Mouse (Mus musculus): ENCODE data around the gene Zbtb37. TPM values are rescaled to one million over a fixed set of nuclear protein-coding genes. Genes with fewer than 3 reads are reported as not detected.
"Not testable (repeated sequence)": the region's sequence is repeated elsewhere in the genome, so short reads cannot be mapped to it uniquely, and the experiment has no call there.

Zbtb37 gene
- polyA plus RNA-seq, 1 experiment from 2014 or later = 8.7 TPM

- no peaks in the 10 kb centered on the region for H3K27me3 ChIP-seq (replicated peaks)
- H3K36me3 ChIP-seq = peaks cover 31% of the 10 kb centered on the region
- H3K4me2 ChIP-seq (replicated peaks) = no peak overlapping the region
- no peaks in the 10 kb centered on the region for H3K9me3 ChIP-seq
- no peak overlapping the region for H3K4me3 ChIP-seq
- H3K9ac ChIP-seq = no peak overlapping the region
- WGBS = 95% methylated on average over 3 of the region's 3 CpGs
- ATAC-seq (ENCODE audit: low FRiP score, low read depth) = no peak
- H3K4me1 ChIP-seq = peaks cover 7% of the 10 kb centered on the region
- H3K27ac ChIP-seq = no peak overlapping the region
Observed at GRCm38 (mm10) chr1:161030058-161030457, 4.6 kb downstream of the Zbtb37 start.

GRCm38 (mm10) chr1:161028427-161028826 is 6.2 kb downstream of the Zbtb37 start:
- not testable (repeated sequence) for H3K4me3 ChIP-seq; H3K27me3 ChIP-seq (replicated peaks); H3K9ac ChIP-seq; H3K9me3 ChIP-seq; ATAC-seq (ENCODE audit: low FRiP score, low read depth); H3K4me1 ChIP-seq; H3K4me2 ChIP-seq (replicated peaks); H3K27ac ChIP-seq
- WGBS = 89% methylated on average over 1 of the region's 1 CpGs
- peaks cover 31% of the 10 kb centered on the region for H3K36me3 ChIP-seq

- Histone ChIP-seq H3K4me1 (no peaks in the 10 kb centered on the region), H3K9ac (no peak overlapping the region), H3K4me2 (replicated peaks) (no peak overlapping the region), H3K27ac (no peak overlapping the region), H3K36me3 (peaks cover 31% of the 10 kb centered on the region), H3K9me3 (no peaks in the 10 kb centered on the region), H3K4me3 (no peak overlapping the region), H3K27me3 (replicated peaks) (no peaks in the 10 kb centered on the region)
- WGBS = 90% methylated on average over 2 of the region's 2 CpGs
- ATAC-seq (ENCODE audit: low FRiP score, low read depth) = no peak
Observed at GRCm38 (mm10) chr1:161027196-161027595, 7.5 kb downstream of the Zbtb37 start.

- H3K9ac ChIP-seq = no peak overlapping the region
- WGBS = 90% methylated on average over 5 of the region's 5 CpGs
- peaks cover 20% of the 10 kb centered on the region for H3K36me3 ChIP-seq
- no peak for ATAC-seq (ENCODE audit: low FRiP score, low read depth)
- no peaks in the 10 kb centered on the region for H3K4me1 ChIP-seq
- no peak overlapping the region for H3K27ac ChIP-seq
- no peaks in the 10 kb centered on the region for H3K9me3 ChIP-seq
- H3K4me2 ChIP-seq (replicated peaks) = no peak overlapping the region
- no peak overlapping the region for H3K4me3 ChIP-seq
- no peaks in the 10 kb centered on the region for H3K27me3 ChIP-seq (replicated peaks)
Observed at GRCm38 (mm10) chr1:161025410-161026210, 9.0 kb downstream of the Zbtb37 start.

GRCm38 (mm10) chr1:161020051-161020450 is 14.6 kb downstream of the Zbtb37 start:
- WGBS = 96% methylated on average over 14 of the region's 14 CpGs
- no peak for ATAC-seq (ENCODE audit: low FRiP score, low read depth)
- Histone ChIP-seq H3K9ac (no peak overlapping the region), H3K27ac (no peak overlapping the region), H3K27me3 (replicated peaks) (no peaks in the 10 kb centered on the region), H3K4me1 (no peaks in the 10 kb centered on the region), H3K4me2 (replicated peaks) (no peak overlapping the region), H3K36me3 (peaks cover 31% of the 10 kb centered on the region), H3K9me3 (no peaks in the 10 kb centered on the region), H3K4me3 (no peak overlapping the region)

GRCm38 (mm10) chr1:161016378-161016777 is 18.3 kb downstream of the Zbtb37 start:
- ATAC-seq (ENCODE audit: low FRiP score, low read depth) = no peak
- WGBS = 85% methylated on average over 2 of the region's 2 CpGs
- H3K4me2 ChIP-seq (replicated peaks) = no peak overlapping the region
- H3K27ac ChIP-seq = no peak overlapping the region
- H3K4me1 ChIP-seq = no peaks in the 10 kb centered on the region
- no peaks in the 10 kb centered on the region for H3K9me3 ChIP-seq
- no peaks in the 10 kb centered on the region for H3K27me3 ChIP-seq (replicated peaks)
- H3K4me3 ChIP-seq = no peak overlapping the region
- no peak overlapping the region for H3K9ac ChIP-seq
- H3K36me3 ChIP-seq = peaks cover 47% of the 10 kb centered on the region

- Histone ChIP-seq H3K27me3 (replicated peaks) (no peaks in the 10 kb centered on the region), H3K4me2 (replicated peaks) (no peak overlapping the region), H3K4me3 (no peak overlapping the region), H3K9me3 (no peaks in the 10 kb centered on the region), H3K9ac (no peak overlapping the region), H3K36me3 (peaks cover 16% of the 10 kb centered on the region; the same call in 1 of the 2 replicates), H3K4me1 (0 out of 2 replicates have a peak, but pooled peaks cover 2% of the 10 kb centered on the region), H3K27ac (no peak overlapping the region)
- no peak for ATAC-seq (ENCODE audit: low FRiP score, low read depth)
- WGBS = 90% methylated on average over 4 of the region's 4 CpGs
Observed at GRCm38 (mm10) chr1:161010436-161010835, 24.2 kb downstream of the Zbtb37 start.

- Histone ChIP-seq H3K27me3 (replicated peaks) (no peaks in the 10 kb centered on the region), H3K4me1 (0 out of 2 replicates have a peak, but pooled peaks cover 2% of the 10 kb centered on the region), H3K4me3 (no peak overlapping the region), H3K27ac (no peak overlapping the region), H3K36me3 (peaks cover 17% of the 10 kb centered on the region; the same call in 1 of the 2 replicates), H3K9me3 (no peaks in the 10 kb centered on the region), H3K4me2 (replicated peaks) (no peak overlapping the region), H3K9ac (no peak overlapping the region)
- no peak for ATAC-seq (ENCODE audit: low FRiP score, low read depth)
- 90% methylated on average over 2 of the region's 2 CpGs for WGBS
Observed at GRCm38 (mm10) chr1:161008038-161008437, 26.6 kb downstream of the Zbtb37 start.

GRCm38 (mm10) chr1:161006471-161006870 is 28.2 kb downstream of the Zbtb37 start:
- no peaks in the 10 kb centered on the region for H3K9me3 ChIP-seq
- H3K36me3 ChIP-seq = peaks cover 4% of the 10 kb centered on the region; the same call in 1 of the 2 replicates
- no peak overlapping the region for H3K4me2 ChIP-seq (replicated peaks)
- no peak for ATAC-seq (ENCODE audit: low FRiP score, low read depth)
- WGBS = 82% methylated on average over 5 of the region's 5 CpGs
- no peak overlapping the region for H3K27ac ChIP-seq
- H3K4me3 ChIP-seq = no peak overlapping the region
- H3K27me3 ChIP-seq (replicated peaks) = no peaks in the 10 kb centered on the region
- H3K4me1 ChIP-seq = 0 out of 2 replicates have a peak, but pooled peaks cover 2% of the 10 kb centered on the region
- no peak overlapping the region for H3K9ac ChIP-seq

- 43% methylated on average over 3 of the region's 3 CpGs for WGBS
- Histone ChIP-seq H3K9ac (no peak overlapping the region), H3K36me3 (peaks cover 3% of the 10 kb centered on the region; the same call in 1 of the 2 replicates), H3K9me3 (no peaks in the 10 kb centered on the region), H3K4me3 (no peak overlapping the region), H3K27ac (no peak overlapping the region), H3K27me3 (replicated peaks) (no peaks in the 10 kb centered on the region), H3K4me2 (replicated peaks) (no peak overlapping the region), H3K4me1 (0 out of 2 replicates have a peak, but pooled peaks cover 2% of the 10 kb centered on the region)
- ATAC-seq (ENCODE audit: low FRiP score, low read depth) = no peak
Observed at GRCm38 (mm10) chr1:161005526-161005925, 29.1 kb downstream of the Zbtb37 start.

GRCm38 (mm10) chr1:161004942-161005341 is 29.7 kb downstream of the Zbtb37 start:
- H3K4me2 ChIP-seq (replicated peaks) = no peak overlapping the region
- WGBS = 62% methylated on average over 4 of the region's 4 CpGs
- ATAC-seq (ENCODE audit: low FRiP score, low read depth) = no peak
- H3K4me3 ChIP-seq = no peak overlapping the region
- no peaks in the 10 kb centered on the region for H3K27me3 ChIP-seq (replicated peaks)
- peaks cover 3% of the 10 kb centered on the region; the same call in 1 of the 2 replicates for H3K36me3 ChIP-seq
- H3K9ac ChIP-seq = no peak overlapping the region
- no peaks in the 10 kb centered on the region for H3K9me3 ChIP-seq
- 0 out of 2 replicates have a peak, but pooled peaks cover 2% of the 10 kb centered on the region for H3K4me1 ChIP-seq
- no peak overlapping the region for H3K27ac ChIP-seq

GRCm38 (mm10) chr1:160993851-160994250 is 40.8 kb downstream of the Zbtb37 start:
- no peak overlapping the region for H3K9ac ChIP-seq
- no peaks in the 10 kb centered on the region for H3K27me3 ChIP-seq (replicated peaks)
- no peak overlapping the region for H3K27ac ChIP-seq
- no peak overlapping the region for H3K4me3 ChIP-seq
- H3K4me2 ChIP-seq (replicated peaks) = no peak overlapping the region
- 87% methylated on average over 6 of the region's 6 CpGs for WGBS
- ATAC-seq (ENCODE audit: low FRiP score, low read depth) = no peak
- H3K36me3 ChIP-seq = no peaks in the 10 kb centered on the region
- H3K9me3 ChIP-seq = no peaks in the 10 kb centered on the region
- H3K4me1 ChIP-seq = no peaks in the 10 kb centered on the region

GRCm38 (mm10) chr1:160989395-160989794 is 45.3 kb downstream of the Zbtb37 start:
- WGBS = 88% methylated on average over 15 of the region's 15 CpGs
- Histone ChIP-seq H3K4me2 (replicated peaks) (no peak overlapping the region), H3K4me1 (no peaks in the 10 kb centered on the region), H3K27ac (no peak overlapping the region), H3K9me3 (no peaks in the 10 kb centered on the region), H3K36me3 (no peaks in the 10 kb centered on the region), H3K4me3 (no peak overlapping the region), H3K27me3 (replicated peaks) (no peaks in the 10 kb centered on the region), H3K9ac (no peak overlapping the region)
- ATAC-seq (ENCODE audit: low FRiP score, low read depth) = no peak
